Mouse (Mus musculus): Measurements from ENCODE around the gene Gpr179.

- TF ChIP-seq CTCF (IDR thresholded peaks at IDR 0.05; ENCODE audit: extremely low read depth, insufficient read length, insufficient replicate concordance, low read depth, low read length) (no peak), POLR2A (IDR thresholded peaks at IDR 0.05; ENCODE audit: low read depth, low read length) (no peak)
Observed at GRCm38 (mm10) chr11:97314110-97314509, 37.8 kb downstream of the Gpr179 start.

Data from small intestine, adult 2 months (tissue).